Mouse (Mus musculus) left cerebral cortex, adult 2 months (tissue): ENCODE measurements around the gene Mettl24. TPM values are rescaled to one million over a fixed set of nuclear protein-coding genes. Genes with fewer than 3 reads are reported as not detected.
A peak's percentile ranks its signal among the peaks of the same experiment; 100 is the strongest.
"Not testable (repeated sequence)": the region's sequence is repeated elsewhere in the genome, so short reads cannot be mapped to it uniquely, and the experiment has no call there.

Source experiments
- DNase-seq, 2 experiments: peaks; one replicate each; pipeline ENCODE4 v3.0.0; 2021 to 2022; ENCODE audit warnings: low spot score in 2 of 2, mixed read lengths in 1 of 2; ENCODE audit errors: extremely low spot score in 1 of 2
- H3K27ac ChIP-seq: fragments of 200-600 bp; 2 replicates; pipeline ENCODE4 v1.8.1; 2022
- H3K4me3 ChIP-seq: fragments of 200-600 bp; 2 replicates; pipeline ENCODE4 v1.8.1; 2022
- CTCF ChIP-seq: fragments of 200-600 bp; IDR thresholded peaks from 2 replicates; pipeline ENCODE4 v1.8.1; 2022; ENCODE audit warnings: antibody characterized with exemption, mild to moderate bottlenecking, moderate library complexity
- intact Hi-C: fragments of 180-260 bp; cut with DNase I; formaldehyde crosslinking; loops from one replicate; pipeline ENCODE4 v1.15.1; 2025
- total RNA-seq, 2 experiments: library from RNA; stranded (reverse); gene quantifications; 2 replicates each; pipeline ENCODE4 v1.2.3; 2021

Mettl24 gene
- total RNA-seq, 2 experiments from 2014 or later: 1.6 to 2.8 TPM

- DNase-seq: no peak
- H3K4me3 ChIP-seq: no peak overlapping the region
- H3K27ac ChIP-seq: no peak overlapping the region
- TF ChIP-seq CTCF: no peak
- intact Hi-C loops: no loop called here
These were observed 89.2 kb downstream of the Mettl24 start for GRCm38 (mm10) chr10:40772266-40772665.

- no peak for TF ChIP-seq CTCF
- Histone ChIP-seq H3K27ac (peak overlapping the region; percentile 34), H3K4me3 (no peak overlapping the region)
- no peak for DNase-seq
- intact Hi-C loops: loop anchor here (5.0 kb wide), 1 partner anchor 93 kb away; the partner anchor contains the start of gene Mettl24
These were observed 92.1 kb downstream of the Mettl24 start for GRCm38 (mm10) chr10:40775151-40775550.

DNA sequence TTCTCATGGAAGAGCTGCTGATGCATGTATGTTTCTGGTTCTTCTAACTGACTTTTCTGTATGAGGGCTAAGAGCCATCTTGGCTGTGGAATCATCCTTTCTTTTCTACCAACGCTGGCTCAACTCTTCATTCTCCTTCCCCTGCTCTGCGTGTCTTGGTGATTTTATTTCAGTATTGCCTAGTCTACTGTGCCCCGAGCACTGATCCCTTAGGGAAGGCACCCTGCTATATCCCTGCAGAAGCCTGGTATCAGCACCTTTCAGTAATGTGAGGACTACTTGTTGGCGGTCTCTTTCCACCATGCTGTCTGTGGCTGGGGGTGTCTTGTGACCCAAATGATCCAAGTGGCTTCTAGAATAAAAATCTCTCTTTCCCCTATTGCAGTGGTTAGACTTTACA lies 92.6 kb downstream of the Mettl24 start:
- H3K4me3 ChIP-seq: no peak overlapping the region
- intact Hi-C loops: loop anchor here (5.0 kb wide), 1 partner anchor 93 kb away; the partner anchor contains the start of gene Mettl24
- peak overlapping the region; percentile 34 for H3K27ac ChIP-seq

DNA sequence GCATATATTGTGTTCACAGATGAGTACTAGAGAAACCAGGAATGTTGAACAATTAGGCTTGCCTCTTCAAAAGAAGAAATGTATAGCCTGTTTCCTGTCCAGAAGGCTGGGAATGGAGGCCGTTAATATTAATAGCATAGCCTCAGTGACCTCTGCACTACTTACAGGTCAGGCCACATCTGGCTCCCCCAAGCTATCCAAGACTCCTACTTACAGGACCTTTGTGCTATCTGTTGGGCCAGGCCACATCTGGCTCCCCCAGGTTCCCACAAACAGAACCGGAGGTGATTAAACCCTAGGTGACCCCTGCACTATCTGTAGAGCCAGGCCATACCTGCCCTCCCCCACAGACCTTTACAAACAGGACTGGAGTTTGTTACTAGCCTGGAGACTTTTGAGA lies 94.1 kb downstream of the Mettl24 start:
- no peak for TF ChIP-seq CTCF
- H3K27ac ChIP-seq: no peak overlapping the region
- no peak overlapping the region for H3K4me3 ChIP-seq
- no peak for DNase-seq
- intact Hi-C loops: loop anchor here (5.0 kb wide), 1 partner anchor 95 kb away; the partner anchor contains the start of gene Mettl24

More for the DNA sequence above, 92.6 kb downstream of the Mettl24 start:
- TF ChIP-seq CTCF: no peak
- DNase-seq: no peak

DNA sequence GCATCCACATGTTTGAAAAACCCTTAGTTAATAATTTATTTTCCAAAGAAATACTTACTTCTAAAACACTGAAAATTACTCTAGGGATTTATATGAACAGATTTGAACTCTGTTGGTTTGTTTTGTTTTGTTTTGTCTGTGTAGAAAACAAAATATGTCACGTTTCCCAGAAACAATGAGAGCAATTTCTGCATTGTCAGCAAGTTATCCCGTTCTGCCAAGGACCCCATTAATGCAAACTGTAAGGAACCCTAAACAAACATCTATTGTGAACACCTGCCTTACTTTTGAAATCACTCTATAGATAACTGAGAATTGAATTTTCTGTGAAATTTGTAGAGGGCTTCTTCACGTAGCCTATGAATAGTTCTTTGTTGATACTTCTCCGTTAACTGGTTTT lies 95.4 kb downstream of the Mettl24 start:
- Histone ChIP-seq H3K4me3 (no peak overlapping the region), H3K27ac (no peak overlapping the region)
- intact Hi-C loops: loop anchor here (5.0 kb wide), 1 partner anchor 96 kb away; the partner anchor contains the start of gene Mettl24
- no peak for TF ChIP-seq CTCF
- DNase-seq: no peak

DNA sequence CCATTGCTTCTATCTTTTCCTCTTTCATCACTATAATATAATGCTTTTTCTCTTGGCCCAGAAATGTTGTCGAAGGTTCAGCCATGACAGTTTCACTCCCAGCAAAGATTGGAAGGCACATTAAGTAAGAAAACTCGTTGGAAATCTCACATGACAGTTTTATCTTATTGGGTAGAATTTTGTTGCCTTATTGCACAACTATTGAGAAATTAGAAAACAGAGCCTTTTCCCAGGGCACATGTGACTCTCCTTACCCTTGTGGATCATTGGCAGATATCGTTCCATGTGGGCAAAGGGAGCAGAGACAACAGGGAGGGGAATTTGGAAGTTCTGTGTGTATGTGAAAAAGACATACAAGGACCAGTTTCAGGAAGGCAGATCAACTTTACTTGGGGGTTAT lies 107.3 kb downstream of the Mettl24 start:
- H3K27ac ChIP-seq: no peak overlapping the region
- H3K4me3 ChIP-seq: no peak overlapping the region
- intact Hi-C loops: no loop called here
- no peak for TF ChIP-seq CTCF
- no peak for DNase-seq

DNA sequence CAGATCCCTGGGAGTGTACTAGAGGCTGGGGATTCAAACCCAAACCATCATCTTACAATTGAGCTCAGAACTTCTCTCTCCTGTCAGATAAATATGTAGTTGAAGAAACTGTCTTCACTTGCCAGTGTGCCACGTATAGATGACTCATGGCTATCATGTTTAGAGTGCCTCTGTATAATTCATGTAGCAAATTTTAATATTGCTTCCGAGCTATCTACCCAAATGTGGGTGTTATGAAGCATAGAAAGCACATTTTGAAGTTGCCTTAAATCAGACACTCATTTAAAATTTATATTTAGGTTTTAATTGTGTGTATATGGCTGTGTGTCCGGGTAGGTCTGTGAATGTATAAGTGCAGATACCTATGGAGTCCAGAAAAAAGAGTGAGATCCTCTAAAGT lies 109.0 kb downstream of the Mettl24 start:
- Histone ChIP-seq H3K4me3 (no peak overlapping the region), H3K27ac (no peak overlapping the region)
- no peak for TF ChIP-seq CTCF
- intact Hi-C loops: no loop called here
- no peak for DNase-seq

- TF ChIP-seq CTCF: no peak
- no peak overlapping the region for H3K27ac ChIP-seq
- intact Hi-C loops: no loop called here
- no peak overlapping the region for H3K4me3 ChIP-seq
- no peak for DNase-seq
These were observed 122.1 kb downstream of the Mettl24 start for GRCm38 (mm10) chr10:40805221-40805620.

- intact Hi-C loops: no loop called here
- TF ChIP-seq CTCF: no peak
- Histone ChIP-seq H3K4me3 (no peak overlapping the region), H3K27ac (no peak overlapping the region)
- no peak for DNase-seq
These were observed 123.1 kb downstream of the Mettl24 start for GRCm38 (mm10) chr10:40806221-40806620.

DNA sequence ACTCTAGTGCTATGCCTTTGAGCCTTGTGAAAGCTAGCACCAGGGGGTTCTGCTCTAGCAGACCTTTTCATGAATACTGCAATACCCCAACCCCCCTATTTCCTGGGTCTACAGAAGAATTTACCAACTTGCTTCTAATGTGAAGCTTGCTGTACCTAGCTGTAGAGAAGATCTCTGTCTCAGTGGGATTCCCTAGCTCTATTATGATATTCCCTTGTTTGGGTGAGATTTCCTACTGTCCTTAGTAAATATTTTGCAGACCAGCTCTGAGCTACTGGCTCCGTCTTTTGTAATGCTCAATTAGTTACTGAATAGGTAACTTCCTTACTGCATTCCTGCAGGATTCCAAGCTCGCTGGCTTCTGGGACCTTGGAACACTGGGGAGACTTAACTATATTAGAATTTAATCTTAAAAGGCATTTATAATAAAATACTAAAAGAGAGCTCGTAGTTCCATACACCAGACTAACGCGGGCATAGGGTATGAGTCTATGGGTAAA lies 126.4 kb downstream of the Mettl24 start:
- H3K27ac ChIP-seq, H3K4me3 ChIP-seq, intact Hi-C loops, DNase-seq: not testable (repeated sequence)

- peak; percentile 40 for TF ChIP-seq CTCF
- intact Hi-C loops: no loop called here
- no peak overlapping the region for H3K4me3 ChIP-seq
- H3K27ac ChIP-seq: no peak overlapping the region
- no peak for DNase-seq
These were observed 130.5 kb downstream of the Mettl24 start for GRCm38 (mm10) chr10:40813627-40814026.

GRCm38 (mm10) chr10:40816471-40816870 lies 133.4 kb downstream of the Mettl24 start:
- intact Hi-C loops: no loop called here
- H3K27ac ChIP-seq: no peak overlapping the region
- no peak overlapping the region for H3K4me3 ChIP-seq
- DNase-seq: no peak
- TF ChIP-seq CTCF: no peak

- peak overlapping the region; percentile 45 for H3K27ac ChIP-seq
These were observed 142.9 kb downstream of the Mettl24 start for GRCm38 (mm10) chr10:40825952-40826351.

More at GRCm38 (mm10) chr10:40825952-40826351, 142.9 kb downstream of the Mettl24 start:
- no peak overlapping the region for H3K4me3 ChIP-seq
- intact Hi-C loops: loop anchor here (5.0 kb wide), 2 partner anchors 64 to 139 kb away; no protein-coding TSS in a partner anchor
- no peak for DNase-seq
- no peak for TF ChIP-seq CTCF
